Mouse (Mus musculus) C2C12 (cell line): Measurements from ENCODE around the gene Tppp3.

ENCODE experiments used
- CTCF ChIP-seq: IDR thresholded peaks from one replicate; pipeline ENCODE4 v1.5.1; 2011; ENCODE audit not compliant: control insufficient read depth, insufficient read depth, insufficient read length
- MYOD1 ChIP-seq: IDR thresholded peaks from one replicate; pipeline ENCODE4 v1.6.1; 2011; ENCODE audit warnings: low read depth; ENCODE audit not compliant: control insufficient read depth, insufficient read length

DNA sequence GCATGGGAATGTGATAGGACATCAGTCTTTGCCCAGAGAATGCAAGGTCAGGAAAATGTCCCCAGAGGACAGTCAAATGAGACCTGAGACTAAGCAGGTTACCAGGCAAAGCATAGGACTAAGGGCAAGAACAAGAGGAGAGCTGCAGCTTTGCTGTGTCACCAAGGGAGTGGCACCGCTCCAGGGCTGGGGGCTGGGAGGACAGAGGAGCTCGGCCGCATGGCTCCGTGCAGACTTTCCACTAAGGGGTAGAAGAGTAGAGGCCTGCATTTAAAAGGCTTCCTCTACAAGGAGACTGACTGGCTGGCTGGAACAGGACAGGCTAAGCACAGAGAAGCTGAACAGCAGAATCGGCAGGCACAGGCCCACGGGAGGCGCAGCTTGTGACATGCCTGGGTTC is 6.7 kb downstream of the Tppp3 start:
- no peak for TF ChIP-seq CTCF
- no peak for TF ChIP-seq MYOD1
